Mouse (Mus musculus): ENCODE data around the gene Sf1.

GRCm38 (mm10) chr19:6389803-6390202, 26.3 kb downstream of the Sf1 start:
- TF ChIP-seq CTCF (IDR thresholded peaks at IDR 0.05; ENCODE audit: low read depth) (no peak), EP300 (IDR thresholded peaks at IDR 0.05; ENCODE audit: low read depth) (no peak)

All from heart, postnatal 0 days (tissue).